ENCODE assay signal across 13 mouse cellular contexts in genomic region chr8:72032926-72033325, GRCm38 (mm10). TPM values are rescaled to one million over a fixed set of nuclear protein-coding genes. Genes with fewer than 3 reads are reported as not detected.
DNase-seq lines count a peak whose midpoint lies in the region; ATAC-seq and TF ChIP-seq lines count a peak whose summit lies in the region.
"Not testable (repeated sequence)": the region's sequence is repeated elsewhere in the genome, so short reads cannot be mapped to it uniquely, and the experiment has no call there.
"Had no signal": no experiment of that assay in that cellular context is flagged by ENCODE, and none has a peak within 500 bp of the region (broad histone marks: within the 10 kb centered on the region; RNA-seq: fewer than 3 reads in every experiment).

No protein-coding gene starts in this region.

- H3K27me3 ChIP-seq in forebrain, postnatal 0 days (ENCODE audit: insufficient read depth, low read length); midbrain, postnatal 0 days (ENCODE audit: insufficient read depth, low read length); splenic B cell, adult 2 months (ENCODE audit: control insufficient read depth, insufficient read depth, low read length, poor library complexity, severe bottlenecking): not testable (repeated sequence)

- TF ChIP-seq CTCF in forebrain, postnatal 0 days (IDR thresholded peaks at IDR 0.05; ENCODE audit: low read depth): peak; percentile 45
- peak; percentile 45 for TF ChIP-seq CTCF in midbrain, postnatal 0 days (IDR thresholded peaks at IDR 0.05)

- H3K4me3 ChIP-seq in forebrain, postnatal 0 days (ENCODE audit: low read depth, low read length); midbrain, postnatal 0 days (ENCODE audit: low read depth, low read length): not testable (repeated sequence)

- ATAC-seq in forebrain, postnatal 0 days: peak; percentile 55
- peak; percentile 31; the same call in 1 of the 2 replicates for ATAC-seq in midbrain, postnatal 0 days (ENCODE audit: low FRiP score)

- not testable (repeated sequence) for H3K9ac ChIP-seq in forebrain, postnatal 0 days; midbrain, postnatal 0 days (replicated peaks; ENCODE audit: low read length, poor library complexity, severe bottlenecking)

- not testable (repeated sequence) for H3K9me3 ChIP-seq in forebrain, postnatal 0 days (ENCODE audit: low read length); midbrain, postnatal 0 days (ENCODE audit: low read length)

- H3K4me1 ChIP-seq in forebrain, postnatal 0 days (ENCODE audit: insufficient read depth); midbrain, postnatal 0 days (ENCODE audit: insufficient read depth, low read length): not testable (repeated sequence)

- 23% methylated on average over 4 of the region's 4 CpGs for WGBS in forebrain, postnatal 0 days
- 44% methylated on average over 4 of the region's 4 CpGs for WGBS in midbrain, postnatal 0 days

- not testable (repeated sequence) for H3K4me2 ChIP-seq in forebrain, postnatal 0 days (ENCODE audit: low read depth); midbrain, postnatal 0 days (ENCODE audit: low read depth, low read length, poor library complexity, severe bottlenecking)

- peak; percentile 19 for DNase-seq in CD4-positive, CD25-positive, alpha-beta regulatory T cell, adult 2 months (ENCODE audit: low read depth, low spot score)
- peak; percentile 19 for DNase-seq in cerebellum, adult 11-12 months
- DNase-seq in forebrain, postnatal 0 days; midbrain, postnatal 0 days (ENCODE audit: low spot score): not testable (repeated sequence)
- peak; percentile 52 to 65 for DNase-seq in heart, postnatal 10 days
- peak; percentile 63 to 81 for DNase-seq in kidney, postnatal 36 days
- DNase-seq in left cerebral cortex, postnatal 36 days (ENCODE audit: low spot score in 2 of 2): peak; percentile 17 to 28
- peak; percentile 45 for DNase-seq in splenic B cell, adult 2 months (ENCODE audit: low read depth, low spot score)

- not testable (repeated sequence) for H3K36me3 ChIP-seq in forebrain, postnatal 0 days (ENCODE audit: insufficient read depth); midbrain, postnatal 0 days (ENCODE audit: insufficient read depth, low read length); splenic B cell, adult 2 months (ENCODE audit: control insufficient read depth, insufficient read depth, low read length, poor library complexity, severe bottlenecking)

- H3K27ac ChIP-seq in forebrain, postnatal 0 days (ENCODE audit: low read depth, low read length); midbrain, postnatal 0 days (ENCODE audit: low read depth, low read length): not testable (repeated sequence)

- intact Hi-C loops in heart, postnatal 10 days (cut with DNase I): not testable (repeated sequence)
- intact Hi-C loops in left cerebral cortex, postnatal 36 days (cut with DNase I): loop anchor here (10.0 kb wide), 1 partner anchor 268 kb away; no protein-coding TSS in a partner anchor

RNA-seq across cellular contexts. Expression of gene Olfr372, which starts 8.1 kb away (rescaled TPM):
- not detected in 2 replicates for total RNA-seq in forebrain, postnatal 0 days (2014; rRNA removed)
- polyA plus RNA-seq in forebrain, postnatal 0 days (2015; fragmentation: Nextera tagmentation; extraction: Ambion mirVana): not detected in 2 replicates
- total RNA-seq in heart, postnatal 10 days (2021): not detected
- total RNA-seq in left cerebral cortex, postnatal 36 days (2021): not detected
- total RNA-seq in midbrain, postnatal 0 days (2014; rRNA removed): not detected in 2 replicates
- not detected in 2 replicates for polyA plus RNA-seq in midbrain, postnatal 0 days (2015; fragmentation: Nextera tagmentation; extraction: Ambion mirVana)
- total RNA-seq: left cerebral cortex, postnatal 10 days had no signal
- polyA plus RNA-seq: forebrain, embryonic 16.5 days; hindbrain, embryonic 10.5 days; neural tube, embryonic 14.5 days; stomach, embryonic 14.5 days had no signal

RNA-seq across cellular contexts. Expression of gene Cyp4f18, which starts 23.5 kb away (rescaled TPM):
- 0.77 TPM in 1 of 2 replicates, not detected in the other for total RNA-seq in forebrain, postnatal 0 days (2014; rRNA removed)
- polyA plus RNA-seq in forebrain, postnatal 0 days (2015; fragmentation: Nextera tagmentation; extraction: Ambion mirVana): 0.44 and 0.52 TPM in 2 replicates
- total RNA-seq in heart, postnatal 10 days (2021): 1 to 10 TPM in 1 of 2 experiments, under 1 TPM in 1; 0.30 to 1.3 TPM
- total RNA-seq in left cerebral cortex, postnatal 36 days (2021): not detected
- total RNA-seq in midbrain, postnatal 0 days (2014; rRNA removed): 0.19 TPM in 1 of 2 replicates, not detected in the other
- 0.44 and 0.49 TPM in 2 replicates for polyA plus RNA-seq in midbrain, postnatal 0 days (2015; fragmentation: Nextera tagmentation; extraction: Ambion mirVana)
- total RNA-seq: left cerebral cortex, postnatal 10 days had no signal

RNA-seq across cellular contexts. Expression of gene Olfr373, which starts 50.1 kb away (rescaled TPM):
- total RNA-seq in forebrain, postnatal 0 days (2014; rRNA removed): not detected in 2 replicates
- not detected in 2 replicates for polyA plus RNA-seq in forebrain, postnatal 0 days (2015; fragmentation: Nextera tagmentation; extraction: Ambion mirVana)
- total RNA-seq in heart, postnatal 10 days (2021): not detected
- not detected for total RNA-seq in left cerebral cortex, postnatal 36 days (2021)
- not detected in 2 replicates for total RNA-seq in midbrain, postnatal 0 days (2014; rRNA removed)
- polyA plus RNA-seq in midbrain, postnatal 0 days (2015; fragmentation: Nextera tagmentation; extraction: Ambion mirVana): not detected in 2 replicates
- total RNA-seq: left cerebral cortex, postnatal 10 days had no signal
- polyA plus RNA-seq: forebrain, embryonic 16.5 days; hindbrain, embryonic 10.5 days; neural tube, embryonic 14.5 days had no signal
